Mouse (Mus musculus): Measurements from ENCODE around the gene Med27. TPM values are rescaled to one million over a fixed set of nuclear protein-coding genes. Genes with fewer than 3 reads are reported as not detected.

Gene Med27
- polyA plus RNA-seq, 1 experiment from 2014 or later: 61.0 TPM

GRCm38 (mm10) chr2:29572811-29573427 lies 226.3 kb downstream of the Med27 start:
- Histone ChIP-seq H3K36me3 (no peaks in the 10 kb centered on the region), H3K4me1 (peaks cover 69% of the 10 kb centered on the region), H3K27ac (replicated peaks) (peak overlapping the region; percentile 71), H3K4me3 (no peak overlapping the region), H3K9me3 (replicated peaks) (no peaks in the 10 kb centered on the region), H3K27me3 (ENCODE audit: low read depth, poor library complexity, severe bottlenecking) (no peaks in the 10 kb centered on the region)
- 36% methylated on average over 5 of the region's 5 CpGs for WGBS
- peak; percentile 27 for DNase-seq (ENCODE audit: low spot score)

- Histone ChIP-seq H3K27ac (replicated peaks) (peak overlapping the region; percentile 71), H3K4me3 (peak overlapping the region; percentile 26; the same call in 1 of the 2 replicates)
These were observed 227.0 kb downstream of the Med27 start for GRCm38 (mm10) chr2:29573591-29573990.

GRCm38 (mm10) chr2:29574187-29574586 lies 227.6 kb downstream of the Med27 start:
- H3K27me3 ChIP-seq (ENCODE audit: low read depth, poor library complexity, severe bottlenecking): no peaks in the 10 kb centered on the region
- H3K36me3 ChIP-seq: no peaks in the 10 kb centered on the region
- peak; percentile 61 for DNase-seq (ENCODE audit: low spot score)
- H3K4me1 ChIP-seq: peaks cover 68% of the 10 kb centered on the region
- peak overlapping the region; percentile 71 for H3K27ac ChIP-seq (replicated peaks)
- H3K4me3 ChIP-seq: peak overlapping the region; percentile 26
- H3K9me3 ChIP-seq (replicated peaks): no peaks in the 10 kb centered on the region
- 12% methylated on average over 11 of the region's 11 CpGs for WGBS

More at GRCm38 (mm10) chr2:29573591-29573990, 227.0 kb downstream of the Med27 start:
- Histone ChIP-seq H3K9me3 (replicated peaks) (no peaks in the 10 kb centered on the region), H3K4me1 (peaks cover 69% of the 10 kb centered on the region), H3K36me3 (no peaks in the 10 kb centered on the region), H3K27me3 (ENCODE audit: low read depth, poor library complexity, severe bottlenecking) (no peaks in the 10 kb centered on the region)
- WGBS: 11% methylated on average over 5 of the region's 5 CpGs
- DNase-seq (ENCODE audit: low spot score): peak; percentile 83

Small RNAs within 50 kb of the gene (microRNA-seq; reads per million reads assigned to microRNA genes)
- gene Mir133c: not detected

Other genes starting within 250 kb of the Med27 start
- gene Setx, start 222.6 kb upstream of the Med27 start, polyA plus RNA-seq (2016; fragmentation: Nextera tagmentation; extraction: Ambion mirVana): 11.8 and 13.8 TPM in 2 replicates
- gene Ntng2, start 93.8 kb upstream of the Med27 start, polyA plus RNA-seq (2016; fragmentation: Nextera tagmentation; extraction: Ambion mirVana): 1.6 and 2.8 TPM in 2 replicates